ENCODE assay signal across 9 mouse cellular contexts in genomic region chr7:113242688-113243087, GRCm38 (mm10). TPM values are rescaled to one million over a fixed set of nuclear protein-coding genes. Genes with fewer than 3 reads are reported as not detected.
DNase-seq lines count a peak whose midpoint lies in the region; ATAC-seq and TF ChIP-seq lines count a peak whose summit lies in the region.
"Had no signal": no experiment of that assay in that cellular context is flagged by ENCODE, and none has a peak within 500 bp of the region (broad histone marks: within the 10 kb centered on the region; RNA-seq: fewer than 3 reads in every experiment).

No protein-coding gene starts in this region.

- no peak overlapping the region for H3K4me3 ChIP-seq in stomach, postnatal 0 days (ENCODE audit: low read depth, low read length)

- TF ChIP-seq EP300 in stomach, postnatal 0 days (optimal IDR thresholded peaks at IDR 0.05) = no peak

- H3K9me3 ChIP-seq in stomach, postnatal 0 days (ENCODE audit: control insufficient read depth, low read length) = no peaks in the 10 kb centered on the region

- H3K36me3 ChIP-seq in stomach, postnatal 0 days (ENCODE audit: control insufficient read depth, insufficient read depth, low read length) = no peaks in the 10 kb centered on the region

- no peaks in the 10 kb centered on the region for H3K27me3 ChIP-seq in stomach, postnatal 0 days (ENCODE audit: control insufficient read depth, insufficient read depth, low read length)

- ATAC-seq in stomach, postnatal 0 days (ENCODE audit: low FRiP score, low TSS enrichment) = no peak
- no peak for ATAC-seq in megakaryocyte progenitor cell, adult 5-6 weeks (replicated peaks; ENCODE audit: poor library complexity)

- H3K4me1 ChIP-seq in stomach, postnatal 0 days (replicated peaks; ENCODE audit: control insufficient read depth, insufficient read depth) = peaks cover 15% of the 10 kb centered on the region

- no peak overlapping the region for H3K9ac ChIP-seq in stomach, postnatal 0 days (ENCODE audit: low read length)
- H3K9ac ChIP-seq: liver, embryonic 14.5 days had no signal

- no peak overlapping the region for H3K4me2 ChIP-seq in stomach, postnatal 0 days (replicated peaks; ENCODE audit: low read depth)

- no peak overlapping the region for H3K27ac ChIP-seq in stomach, postnatal 0 days (replicated peaks)
- H3K27ac ChIP-seq: liver, embryonic 14.5 days had no signal

- TF ChIP-seq CTCF in stomach, postnatal 0 days (IDR thresholded peaks at IDR 0.05; ENCODE audit: low read depth) = no peak

- WGBS in stomach, postnatal 0 days = 43% methylated on average over 6 of the region's 6 CpGs

- peak; percentile 31 for DNase-seq in layer of hippocampus, adult 9-11 months
- DNase-seq in layer of hippocampus, adult 11-12 months (ENCODE audit: low spot score) = no peak
- DNase-seq in adipocyte (ENCODE audit: low spot score) = peak; percentile 89
- peak; percentile 92 for DNase-seq in cerebellum, adult 9-10 months
- DNase-seq in kidney, adult 9 months = peak; percentile 83
- DNase-seq in stomach, postnatal 0 days (ENCODE audit: low spot score) = peak; percentile 45
- no peak for DNase-seq in left cerebral cortex, adult 18-20 months (ENCODE audit: low spot score in 2 of 2)

RNA-seq across cellular contexts. Expression of gene Arntl, which starts 35.4 kb away (rescaled TPM):
- polyA plus RNA-seq in stomach, postnatal 0 days (2015; fragmentation: Nextera tagmentation; extraction: Ambion mirVana) = 6.6 and 7.3 TPM in 2 replicates
- total RNA-seq in megakaryocyte progenitor cell, adult 5-6 weeks (2015) = 7.0 and 10.0 TPM in 2 replicates
- 10.9 and 11.4 TPM in 2 replicates for total RNA-seq in megakaryocyte progenitor cell, adult 5-6 weeks (2017)
- total RNA-seq in left cerebral cortex, adult 18-20 months (2021) = 10 to 100 TPM; 47.4 to 54.1 TPM

Comparison
In these comparisons a context has a peak if more than half of its experiments do, and no peak if none do; other contexts are left out.
1. DNase-seq: peak in layer of hippocampus, adult 9-11 months (single experiment), adipocyte (single experiment), cerebellum, adult 9-10 months (single experiment), kidney, adult 9 months (single experiment) and stomach, postnatal 0 days (single experiment); none in layer of hippocampus, adult 11-12 months (single experiment) and left cerebral cortex, adult 18-20 months (0 of 2).